Mouse (Mus musculus) thymus, postnatal 0 days (tissue): ENCODE results near the gene Mettl1. TPM values are rescaled to one million over a fixed set of nuclear protein-coding genes. Genes with fewer than 3 reads are reported as not detected.

ENCODE experiments used
- DNase-seq: peaks from one replicate; pipeline ENCODE4 v3.0.0-alpha.2; 2015; ENCODE audit warnings: low spot score
- microRNA counts: library from miRNA; unstranded; fragments of <30 nt; microRNA quantifications from one replicate; lab custom pipeline; 2015
- microRNA-seq: library from miRNA; unstranded; fragments of <30 nt; microRNA quantifications from one replicate; pipeline ENCODE4, GENCODE M21; 2016; ENCODE audit warnings: borderline number of aligned reads
- polyA plus RNA-seq: library from polyadenylated mRNA; unstranded; fragments of >200 nt; fragmentation: Nextera tagmentation; extraction: Ambion mirVana; gene quantifications from 2 replicates; pipeline ENCODE4 v1.2.1, GENCODE M21; 2015

Mettl1 gene
- polyA plus RNA-seq, 1 experiment from 2014 or later, result 24.7 TPM

- DNase-seq, result no peak
Observed at GRCm38 (mm10) chr10:127083292-127083914, 42.2 kb downstream of the Mettl1 start.

- DNase-seq, result no peak
Observed at GRCm38 (mm10) chr10:127083915-127084306, 42.7 kb downstream of the Mettl1 start.

GRCm38 (mm10) chr10:127085052-127085451, 43.8 kb downstream of the Mettl1 start:
- no peak for DNase-seq

GRCm38 (mm10) chr10:127085633-127086032, 44.4 kb downstream of the Mettl1 start:
- DNase-seq, result no peak

- DNase-seq, result no peak
Observed at GRCm38 (mm10) chr10:127090560-127091411, 49.6 kb downstream of the Mettl1 start.

- no peak for DNase-seq
Observed at GRCm38 (mm10) chr10:127091507-127092396, 50.5 kb downstream of the Mettl1 start.

GRCm38 (mm10) chr10:127092742-127093141, 51.5 kb downstream of the Mettl1 start:
- DNase-seq, result no peak

GRCm38 (mm10) chr10:127094382-127094802, 53.2 kb downstream of the Mettl1 start:
- DNase-seq, result no peak

MicroRNA genes within 50 kb of the gene (microRNA counts, 519-probe panel; counts per million panel counts)
- microRNA mmu-miR-26a (lab: Ali Mortazavi, UCI), result 2,879 counts per million, percentile 73 among the panel's probes with 10 or more counts
- microRNA mmu-miR-546 (lab: Ali Mortazavi, UCI), result 473 counts per million, percentile 71 among the panel's probes with 10 or more counts

Small RNAs within 50 kb of the gene (microRNA-seq; reads per million reads assigned to microRNA genes)
- gene Mir26a-2 (97.8 reads per million, percentile 45 among the genes with 10 or more reads in this experiment), gene Mir546 (not detected)

Other genes starting within 250 kb of the Mettl1 start
- 15.8 and 17.5 TPM in 2 replicates for gene Atp23, start 140.1 kb upstream of the Mettl1 start, polyA plus RNA-seq
- gene Ctdsp2, start 62.7 kb upstream of the Mettl1 start, polyA plus RNA-seq, result 30.3 and 34.3 TPM in 2 replicates
- gene Avil, start 40.7 kb upstream of the Mettl1 start, polyA plus RNA-seq, result 0.98 and 1.0 TPM in 2 replicates
- gene Tsfm, start 10.6 kb upstream of the Mettl1 start, polyA plus RNA-seq, result 74.9 and 75.8 TPM in 2 replicates
- 0.08 TPM in 1 of 2 replicates, not detected in the other for gene Eef1akmt3, start 99 bp downstream of the Mettl1 start, polyA plus RNA-seq
- 0.05 and 0.09 TPM in 2 replicates for gene Cyp27b1, start 6.8 kb downstream of the Mettl1 start, polyA plus RNA-seq
- gene March9, start 18.8 kb downstream of the Mettl1 start, polyA plus RNA-seq, result 0.30 and 0.52 TPM in 2 replicates
- 889 and 1,028 TPM in 2 replicates for gene Cdk4, start 22.1 kb downstream of the Mettl1 start, polyA plus RNA-seq
- gene Tspan31, start 28.9 kb downstream of the Mettl1 start, polyA plus RNA-seq, result 49.9 and 60.5 TPM in 2 replicates
- 12.3 and 13.5 TPM in 2 replicates for gene Agap2, start 33.9 kb downstream of the Mettl1 start, polyA plus RNA-seq
- gene Os9, start 79.7 kb downstream of the Mettl1 start, polyA plus RNA-seq, result 90.9 and 95.4 TPM in 2 replicates
- 39.2 and 48.6 TPM in 2 replicates for gene B4galnt1, start 123.8 kb downstream of the Mettl1 start, polyA plus RNA-seq
- gene Slc26a10, start 139.2 kb downstream of the Mettl1 start, polyA plus RNA-seq, result 1.6 and 2.6 TPM in 2 replicates
- 3.7 and 4.5 TPM in 2 replicates for gene Arhgef25, start 148.7 kb downstream of the Mettl1 start, polyA plus RNA-seq
- 42.7 and 47.3 TPM in 2 replicates for gene Dtx3, start 154.3 kb downstream of the Mettl1 start, polyA plus RNA-seq
- gene Pip4k2c, start 170.2 kb downstream of the Mettl1 start, polyA plus RNA-seq, result 24.1 and 24.4 TPM in 2 replicates
- 0.13 and 0.32 TPM in 2 replicates for gene Kif5a, start 221.9 kb downstream of the Mettl1 start, polyA plus RNA-seq
- gene Dctn2, start 225.0 kb downstream of the Mettl1 start, polyA plus RNA-seq, result 129 and 138 TPM in 2 replicates
- gene Mbd6, start 247.6 kb downstream of the Mettl1 start, polyA plus RNA-seq, result 10.3 and 13.8 TPM in 2 replicates